10 mouse cellular contexts compared by ENCODE assay signal in genomic region chr4:109976273-109977147, GRCm38 (mm10). TPM values are rescaled to one million over a fixed set of nuclear protein-coding genes. Genes with fewer than 3 reads are reported as not detected.
A peak's percentile ranks its signal among the peaks of the same experiment; 100 is the strongest.
DNase-seq lines count a peak whose midpoint lies in the region; ATAC-seq and TF ChIP-seq lines count a peak whose summit lies in the region.
"Had no signal": no experiment of that assay in that cellular context is flagged by ENCODE, and none has a peak within 500 bp of the region (broad histone marks: within the 10 kb centered on the region; RNA-seq: fewer than 3 reads in every experiment).

No protein-coding gene starts in this region.

- peak; percentile 39 for DNase-seq in liver, embryonic 11.5 days (ENCODE audit: low spot score)
- no peak for DNase-seq in liver, postnatal 0 days
- peak; percentile 28 for DNase-seq in forelimb bud, embryonic 11.5 days (ENCODE audit: low read depth, low spot score)
- DNase-seq in stomach, postnatal 0 days (ENCODE audit: low spot score), result peak; percentile 17
- DNase-seq in urinary bladder, postnatal 10 days (ENCODE audit: low spot score), result no peak
- DNase-seq: liver, embryonic 13.5 days; spleen, adult 18-20 months had no signal

- TF ChIP-seq EP300 in liver, postnatal 0 days (IDR thresholded peaks at IDR 0.05; ENCODE audit: low read depth), result no peak
- no peak for TF ChIP-seq EP300 in stomach, postnatal 0 days (optimal IDR thresholded peaks at IDR 0.05)

- H3K9me3 ChIP-seq in liver, embryonic 11.5 days (ENCODE audit: control insufficient read depth, low read length), result no peaks in the 10 kb centered on the region
- no peaks in the 10 kb centered on the region for H3K9me3 ChIP-seq in liver, postnatal 0 days (ENCODE audit: low read length)
- H3K9me3 ChIP-seq in embryonic facial prominence, embryonic 12.5 days, result no peaks in the 10 kb centered on the region
- H3K9me3 ChIP-seq in stomach, postnatal 0 days (ENCODE audit: control insufficient read depth, low read length), result no peaks in the 10 kb centered on the region
- H3K9me3 ChIP-seq: liver, embryonic 13.5 days had no signal

- no peak overlapping the region for H3K4me2 ChIP-seq in liver, embryonic 11.5 days
- H3K4me2 ChIP-seq in liver, postnatal 0 days (ENCODE audit: low read depth, low read length), result no peak overlapping the region
- H3K4me2 ChIP-seq in embryonic facial prominence, embryonic 12.5 days (replicated peaks), result no peak overlapping the region
- no peak overlapping the region for H3K4me2 ChIP-seq in stomach, postnatal 0 days (replicated peaks; ENCODE audit: low read depth)

- H3K4me3 ChIP-seq in liver, embryonic 11.5 days (ENCODE audit: low read depth, low read length), result no peak overlapping the region
- H3K4me3 ChIP-seq in liver, postnatal 0 days (ENCODE audit: low read depth, low read length), result no peak overlapping the region
- H3K4me3 ChIP-seq in embryonic facial prominence, embryonic 12.5 days, result peak overlapping the region; percentile 44; the same call in 1 of the 2 replicates
- no peak overlapping the region for H3K4me3 ChIP-seq in stomach, postnatal 0 days (ENCODE audit: low read depth, low read length)

- WGBS in liver, embryonic 11.5 days, result 2% methylated on average over 34 of the region's 34 CpGs
- WGBS in liver, postnatal 0 days (ENCODE audit: insufficient replicate concordance), result 3% methylated on average over 34 of the region's 34 CpGs
- under 1% methylated on average over 34 of the region's 34 CpGs for WGBS in embryonic facial prominence, embryonic 12.5 days
- WGBS in stomach, postnatal 0 days, result 3% methylated on average over 34 of the region's 34 CpGs

- H3K36me3 ChIP-seq in liver, embryonic 11.5 days (ENCODE audit: control insufficient read depth, insufficient read depth, low read length), result no peaks in the 10 kb centered on the region
- H3K36me3 ChIP-seq in liver, postnatal 0 days (replicated peaks; ENCODE audit: insufficient read depth, low read length), result no peaks in the 10 kb centered on the region
- H3K36me3 ChIP-seq in embryonic facial prominence, embryonic 12.5 days, result no peaks in the 10 kb centered on the region
- H3K36me3 ChIP-seq in stomach, postnatal 0 days (ENCODE audit: control insufficient read depth, insufficient read depth, low read length), result no peaks in the 10 kb centered on the region
- H3K36me3 ChIP-seq: heart, embryonic 12.5 days; liver, embryonic 13.5 days had no signal

- no peak overlapping the region for H3K9ac ChIP-seq in liver, embryonic 11.5 days (ENCODE audit: low read depth, low read length)
- H3K9ac ChIP-seq in liver, postnatal 0 days (replicated peaks), result no peak overlapping the region
- no peak overlapping the region for H3K9ac ChIP-seq in embryonic facial prominence, embryonic 12.5 days
- H3K9ac ChIP-seq in stomach, postnatal 0 days (ENCODE audit: low read length), result no peak overlapping the region
- H3K9ac ChIP-seq: heart, embryonic 12.5 days; liver, embryonic 13.5 days had no signal

- ATAC-seq in liver, embryonic 11.5 days (replicated peaks; ENCODE audit: low FRiP score), result no peak
- no peak for ATAC-seq in liver, postnatal 0 days
- no peak for ATAC-seq in embryonic facial prominence, embryonic 12.5 days (ENCODE audit: insufficient number of reproducible peaks, insufficient read depth, low FRiP score, low TSS enrichment)
- ATAC-seq in stomach, postnatal 0 days (ENCODE audit: low FRiP score, low TSS enrichment), result no peak
- ATAC-seq in CD4-positive, CD25-positive, alpha-beta regulatory T cell, adult 4 months, result no peak

- TF ChIP-seq CTCF in liver, postnatal 0 days (IDR thresholded peaks at IDR 0.05; ENCODE audit: low read depth), result no peak
- TF ChIP-seq CTCF in stomach, postnatal 0 days (IDR thresholded peaks at IDR 0.05; ENCODE audit: low read depth), result no peak

- H3K27me3 ChIP-seq in liver, embryonic 11.5 days (replicated peaks; ENCODE audit: control insufficient read depth, insufficient read depth, low read length), result peaks cover 95% of the 10 kb centered on the region
- peaks cover 93% of the 10 kb centered on the region for H3K27me3 ChIP-seq in liver, postnatal 0 days (ENCODE audit: insufficient read depth, low read length)
- peaks cover 88% of the 10 kb centered on the region for H3K27me3 ChIP-seq in embryonic facial prominence, embryonic 12.5 days
- peaks cover 46% of the 10 kb centered on the region for H3K27me3 ChIP-seq in stomach, postnatal 0 days (ENCODE audit: control insufficient read depth, insufficient read depth, low read length)

- no peak overlapping the region for H3K27ac ChIP-seq in liver, embryonic 11.5 days (ENCODE audit: low read depth, low read length)
- no peak overlapping the region for H3K27ac ChIP-seq in liver, postnatal 0 days (ENCODE audit: low read depth)
- no peak overlapping the region for H3K27ac ChIP-seq in embryonic facial prominence, embryonic 12.5 days
- H3K27ac ChIP-seq in stomach, postnatal 0 days (replicated peaks), result no peak overlapping the region
- H3K27ac ChIP-seq: liver, embryonic 13.5 days had no signal

- peaks cover 4% of the 10 kb centered on the region for H3K4me1 ChIP-seq in liver, embryonic 11.5 days (replicated peaks; ENCODE audit: control insufficient read depth, insufficient read depth, low read length)
- H3K4me1 ChIP-seq in liver, postnatal 0 days (ENCODE audit: insufficient read depth), result peaks cover 4% of the 10 kb centered on the region; the same call in 1 of the 2 replicates
- peaks cover 21% of the 10 kb centered on the region for H3K4me1 ChIP-seq in embryonic facial prominence, embryonic 12.5 days
- H3K4me1 ChIP-seq in stomach, postnatal 0 days (replicated peaks; ENCODE audit: control insufficient read depth, insufficient read depth), result no peaks in the 10 kb centered on the region

RNA-seq across cellular contexts. Expression of gene Dmrta2, which starts 1.3 kb away (rescaled TPM):
- 0.07 TPM in 1 of 2 replicates, not detected in the other for polyA plus RNA-seq in liver, embryonic 11.5 days (2014; fragmentation: Nextera tagmentation; extraction: Ambion mirVana)
- not detected in 2 replicates for polyA plus RNA-seq in liver, postnatal 0 days (2015; fragmentation: Nextera tagmentation; extraction: Ambion mirVana)
- polyA plus RNA-seq in embryonic facial prominence, embryonic 12.5 days (2016; fragmentation: Nextera tagmentation; extraction: Ambion mirVana), result 1.2 and 1.4 TPM in 2 replicates
- 0.05 TPM in 1 of 2 replicates, not detected in the other for polyA plus RNA-seq in stomach, postnatal 0 days (2015; fragmentation: Nextera tagmentation; extraction: Ambion mirVana)
- polyA plus RNA-seq in CD4-positive, CD25-positive, alpha-beta regulatory T cell, adult 4 months (2017; shearing (Covaris generic)), result not detected
- polyA plus RNA-seq: liver, embryonic 13.5 days had no signal

Comparison
In these comparisons a context has a peak if more than half of its experiments do, and no peak if none do; other contexts are left out.
1. DNase-seq: peak in liver, embryonic 11.5 days (single experiment), forelimb bud, embryonic 11.5 days (single experiment) and stomach, postnatal 0 days (single experiment); none in liver, postnatal 0 days (single experiment) and urinary bladder, postnatal 10 days (single experiment).